Mouse (Mus musculus): ENCODE measurements around the gene Zp2. TPM values are rescaled to one million over a fixed set of nuclear protein-coding genes. Genes with fewer than 3 reads are reported as not detected.

The Zp2 gene
- polyA plus RNA-seq, 1 experiment: 0.08 TPM

DNA sequence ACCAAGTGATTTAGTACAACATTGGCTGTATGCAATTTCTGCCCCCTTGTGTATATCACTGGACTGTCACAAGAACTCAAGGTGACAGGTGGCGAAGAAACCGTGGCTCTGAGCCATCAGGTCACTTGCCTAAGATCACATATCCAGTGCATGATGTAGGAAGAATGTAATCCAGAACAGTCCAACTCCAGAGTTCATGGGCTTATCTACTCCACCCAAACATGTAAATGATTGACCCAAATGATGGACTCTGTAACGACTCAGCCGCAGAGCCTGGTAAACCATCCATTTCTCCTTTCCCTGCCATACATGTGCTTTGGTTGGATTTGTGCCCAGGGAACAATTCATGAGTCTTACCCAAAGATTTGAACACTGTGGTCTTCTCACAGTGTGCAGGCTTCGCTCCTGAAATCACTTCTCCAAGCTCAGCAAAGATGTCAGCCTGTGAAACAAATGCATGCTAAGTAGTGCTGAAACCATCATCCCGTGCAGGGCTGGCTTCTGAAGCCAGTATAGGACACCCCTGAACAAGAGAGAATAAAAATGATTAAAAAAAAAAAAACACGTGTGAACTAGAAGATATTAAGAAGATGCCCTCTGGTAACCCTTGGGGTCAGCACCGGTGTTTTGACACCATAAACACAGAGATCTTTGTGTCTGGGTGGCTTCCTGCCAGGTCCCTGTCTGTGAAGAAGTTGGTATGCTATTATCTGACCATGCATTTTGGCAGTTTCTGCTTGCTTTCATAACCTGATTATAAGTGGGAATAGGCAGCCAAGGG, 44.5 kb upstream of the Zp2 start:
- Histone ChIP-seq H3K4me3 (no peak overlapping the region), H3K4me2 (ENCODE audit: low read depth) (no peak overlapping the region), H3ac (ENCODE audit: control insufficient read depth, insufficient read length) (no peak overlapping the region), H3K27me3 (ENCODE audit: control insufficient read depth, insufficient read depth, insufficient read length) (no peaks in the 10 kb centered on the region), H3K79me2 (ENCODE audit: control insufficient read depth, insufficient read depth) (no peaks in the 10 kb centered on the region), H3K36me3 (ENCODE audit: control insufficient read depth, insufficient read depth) (no peaks in the 10 kb centered on the region)
- TF ChIP-seq REST (IDR thresholded peaks at IDR 0.05; ENCODE audit: insufficient read depth, insufficient read length): no peak
- no peak for TF ChIP-seq POLR2A (IDR thresholded peaks at IDR 0.05; ENCODE audit: insufficient read length, low read depth)
- no peak for TF ChIP-seq E2F4 (IDR thresholded peaks at IDR 0.05; ENCODE audit: insufficient read depth)
- no peak for TF ChIP-seq TCF3 (IDR thresholded peaks at IDR 0.05; ENCODE audit: insufficient read length, low read depth)
- no peak for TF ChIP-seq CEBPB (IDR thresholded peaks at IDR 0.05; ENCODE audit: insufficient read depth, poor library complexity, severe bottlenecking)
- TF ChIP-seq USF1 (IDR thresholded peaks at IDR 0.05; ENCODE audit: low read depth): no peak
- no peak for TF ChIP-seq MYOD1 (IDR thresholded peaks at IDR 0.05; ENCODE audit: control insufficient read depth in 1 of 3, insufficient read length in 2 of 3, low read depth in 2 of 3)
- TF ChIP-seq POLR2AphosphoS2 (IDR thresholded peaks at IDR 0.05; ENCODE audit: insufficient read length, low read depth): no peak
- TF ChIP-seq MAX (IDR thresholded peaks at IDR 0.05; ENCODE audit: low read depth): no peak
- no peak for TF ChIP-seq MYOG (IDR thresholded peaks at IDR 0.05; ENCODE audit: control insufficient read depth in 1 of 3, insufficient read depth in 1 of 3, insufficient read length in 2 of 3, low read depth in 2 of 3)
- TF ChIP-seq TCF12 (IDR thresholded peaks at IDR 0.05; ENCODE audit: insufficient read depth, poor library complexity, severe bottlenecking): no peak
- no peak for TF ChIP-seq SRF (IDR thresholded peaks at IDR 0.05; ENCODE audit: control insufficient read depth, insufficient read length, low read depth)

DNA sequence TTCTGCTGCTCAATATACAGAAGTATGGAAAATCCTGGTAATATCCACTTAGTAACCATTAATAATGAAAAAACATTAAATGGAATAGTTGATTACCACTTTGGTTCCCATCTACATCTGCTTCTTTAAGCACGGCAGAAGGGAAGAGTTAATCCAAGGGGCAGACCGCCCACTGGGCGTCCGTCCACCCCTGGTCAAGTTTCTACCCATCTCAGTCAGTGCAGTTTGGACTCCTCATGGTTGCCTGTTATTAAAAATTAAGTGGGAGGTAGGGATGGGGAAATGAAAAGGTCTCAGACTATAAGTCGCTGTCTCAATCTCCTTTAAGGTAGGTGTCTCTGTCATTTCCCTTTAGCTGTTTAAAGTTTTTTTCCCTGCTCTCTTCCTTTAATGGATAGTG, 43.9 kb upstream of the Zp2 start:
- no peak overlapping the region for H3ac ChIP-seq (ENCODE audit: control insufficient read depth, insufficient read length)
- H3K79me2 ChIP-seq (ENCODE audit: control insufficient read depth, insufficient read depth): no peaks in the 10 kb centered on the region
- TF ChIP-seq REST (IDR thresholded peaks at IDR 0.05; ENCODE audit: insufficient read depth, insufficient read length) (no peak), MAX (IDR thresholded peaks at IDR 0.05; ENCODE audit: low read depth) (no peak), USF1 (IDR thresholded peaks at IDR 0.05; ENCODE audit: low read depth) (no peak)

DNA sequence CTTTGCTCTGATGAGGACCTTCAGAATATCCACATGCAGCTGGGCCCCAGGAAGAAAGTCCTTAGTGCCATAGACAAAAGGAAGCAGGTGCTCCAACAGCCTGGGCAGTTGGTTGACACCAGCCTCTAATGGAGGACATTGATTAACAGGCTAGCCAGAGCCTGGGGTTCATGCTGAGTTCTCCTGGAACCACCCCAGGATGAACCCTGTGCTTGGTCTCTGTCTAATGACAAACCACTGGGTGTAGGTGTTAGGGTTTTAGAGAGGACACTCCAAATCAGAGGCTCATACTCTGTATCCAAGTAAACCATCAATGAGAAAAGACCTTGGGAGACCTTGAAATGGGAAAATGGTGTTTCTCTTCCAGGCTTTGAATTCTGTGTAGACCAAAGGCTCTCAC, 37.8 kb upstream of the Zp2 start:
- Histone ChIP-seq H3K4me2 (ENCODE audit: low read depth) (no peak overlapping the region), H3K79me2 (ENCODE audit: control insufficient read depth, insufficient read depth) (no peaks in the 10 kb centered on the region), H3ac (ENCODE audit: control insufficient read depth, insufficient read length) (no peak overlapping the region), H3K36me3 (ENCODE audit: control insufficient read depth, insufficient read depth) (no peaks in the 10 kb centered on the region), H3K27me3 (ENCODE audit: control insufficient read depth, insufficient read depth, insufficient read length) (no peaks in the 10 kb centered on the region), H3K4me3 (no peak overlapping the region)
- no peak for TF ChIP-seq SRF (IDR thresholded peaks at IDR 0.05; ENCODE audit: control insufficient read depth, insufficient read length, low read depth)

More for the DNA sequence above, 43.9 kb upstream of the Zp2 start:
- Histone ChIP-seq H3K4me3 (no peak overlapping the region), H3K27me3 (ENCODE audit: control insufficient read depth, insufficient read depth, insufficient read length) (no peaks in the 10 kb centered on the region), H3K4me2 (ENCODE audit: low read depth) (no peak overlapping the region), H3K36me3 (ENCODE audit: control insufficient read depth, insufficient read depth) (no peaks in the 10 kb centered on the region)

DNA sequence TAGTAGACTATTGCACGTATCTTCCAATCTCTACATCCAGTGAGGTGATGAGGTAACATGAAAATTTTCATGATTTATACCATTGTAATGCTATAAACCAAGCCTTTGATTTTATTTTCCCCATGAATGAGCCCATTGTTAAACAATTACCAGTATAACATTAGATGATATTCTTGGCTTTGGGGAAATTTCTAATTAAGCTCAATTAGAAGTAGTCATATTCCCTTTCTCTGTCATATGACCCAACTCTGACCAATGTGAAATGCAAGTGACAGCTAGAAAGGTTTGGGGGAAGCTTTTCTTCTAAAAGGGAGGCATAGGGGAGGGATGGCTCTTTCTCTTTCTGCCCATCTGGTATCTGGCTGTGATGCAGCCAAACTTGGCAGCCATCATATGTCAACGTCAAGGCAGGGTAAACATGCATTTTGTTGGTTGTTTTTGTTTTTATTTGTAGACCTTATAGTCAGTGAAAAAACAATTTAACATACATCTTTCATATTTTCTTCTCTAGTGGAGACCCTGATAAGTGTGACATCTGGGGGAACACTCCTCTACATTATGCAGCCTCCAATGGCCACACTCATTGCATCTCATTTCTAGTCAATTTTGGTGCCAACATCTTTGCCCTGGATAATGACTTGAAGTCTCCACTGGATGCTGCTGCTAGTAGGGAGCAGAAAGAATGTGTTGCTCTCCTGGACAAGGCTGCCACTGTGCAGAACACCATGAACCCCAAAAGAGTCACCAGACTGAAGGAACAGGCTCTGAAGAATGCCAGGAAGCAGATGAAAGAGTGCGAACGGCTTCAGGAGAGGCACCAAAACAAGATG, 36.5 kb upstream of the Zp2 start:
- Histone ChIP-seq H3K79me2 (ENCODE audit: control insufficient read depth, insufficient read depth) (no peaks in the 10 kb centered on the region), H3K4me3 (no peak overlapping the region), H3K27me3 (ENCODE audit: control insufficient read depth, insufficient read depth, insufficient read length) (no peaks in the 10 kb centered on the region), H3ac (ENCODE audit: control insufficient read depth, insufficient read length) (no peak overlapping the region), H3K36me3 (ENCODE audit: control insufficient read depth, insufficient read depth) (no peaks in the 10 kb centered on the region), H3K4me2 (ENCODE audit: low read depth) (no peak overlapping the region)
- TF ChIP-seq TCF3 (IDR thresholded peaks at IDR 0.05; ENCODE audit: insufficient read length, low read depth) (no peak), E2F4 (IDR thresholded peaks at IDR 0.05; ENCODE audit: insufficient read depth) (no peak), USF1 (IDR thresholded peaks at IDR 0.05; ENCODE audit: low read depth) (no peak), MAX (IDR thresholded peaks at IDR 0.05; ENCODE audit: low read depth) (no peak), POLR2AphosphoS2 (IDR thresholded peaks at IDR 0.05; ENCODE audit: insufficient read length, low read depth) (no peak), CEBPB (IDR thresholded peaks at IDR 0.05; ENCODE audit: insufficient read depth, poor library complexity, severe bottlenecking) (no peak), POLR2A (IDR thresholded peaks at IDR 0.05; ENCODE audit: insufficient read length, low read depth) (no peak), SRF (IDR thresholded peaks at IDR 0.05; ENCODE audit: control insufficient read depth, insufficient read length, low read depth) (no peak), REST (IDR thresholded peaks at IDR 0.05; ENCODE audit: insufficient read depth, insufficient read length) (no peak), TCF12 (IDR thresholded peaks at IDR 0.05; ENCODE audit: insufficient read depth, poor library complexity, severe bottlenecking) (no peak), MYOG (IDR thresholded peaks at IDR 0.05; ENCODE audit: control insufficient read depth in 1 of 3, insufficient read depth in 1 of 3, insufficient read length in 2 of 3, low read depth in 2 of 3) (no peak), MYOD1 (IDR thresholded peaks at IDR 0.05; ENCODE audit: control insufficient read depth in 1 of 3, insufficient read length in 2 of 3, low read depth in 2 of 3) (no peak)

DNA sequence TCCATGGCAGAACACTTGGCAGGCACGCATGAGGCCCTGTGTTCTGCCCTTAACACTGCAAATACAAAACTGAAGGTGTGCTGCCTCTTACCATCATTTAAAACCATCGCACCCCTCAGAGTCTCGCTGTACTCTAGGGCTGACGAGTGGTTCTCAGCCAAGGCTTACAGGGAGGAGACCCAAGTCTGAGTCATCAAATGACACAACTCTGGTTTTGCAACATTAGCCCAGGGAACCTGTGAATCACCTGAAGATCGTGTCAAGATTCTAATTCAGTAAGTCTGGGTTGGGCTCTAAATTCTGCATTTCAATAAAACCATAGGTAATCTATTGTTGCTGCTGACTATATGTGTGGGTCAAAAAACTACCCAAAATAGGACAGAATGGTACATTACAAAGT, 35.5 kb upstream of the Zp2 start:
- no peak overlapping the region for H3ac ChIP-seq (ENCODE audit: control insufficient read depth, insufficient read length)
- H3K4me3 ChIP-seq: no peak overlapping the region
- no peaks in the 10 kb centered on the region for H3K79me2 ChIP-seq (ENCODE audit: control insufficient read depth, insufficient read depth)
- no peak for TF ChIP-seq POLR2A (IDR thresholded peaks at IDR 0.05; ENCODE audit: insufficient read length, low read depth)
- no peak for TF ChIP-seq REST (IDR thresholded peaks at IDR 0.05; ENCODE audit: insufficient read depth, insufficient read length)
- TF ChIP-seq POLR2AphosphoS2 (IDR thresholded peaks at IDR 0.05; ENCODE audit: insufficient read length, low read depth): no peak
- TF ChIP-seq CEBPB (IDR thresholded peaks at IDR 0.05; ENCODE audit: insufficient read depth, poor library complexity, severe bottlenecking): no peak
- no peak for TF ChIP-seq MYOD1 (IDR thresholded peaks at IDR 0.05; ENCODE audit: control insufficient read depth in 1 of 3, insufficient read length in 2 of 3, low read depth in 2 of 3)
- TF ChIP-seq E2F4 (IDR thresholded peaks at IDR 0.05; ENCODE audit: insufficient read depth): no peak
- TF ChIP-seq MAX (IDR thresholded peaks at IDR 0.05; ENCODE audit: low read depth): no peak
- TF ChIP-seq USF1 (IDR thresholded peaks at IDR 0.05; ENCODE audit: low read depth): no peak
- TF ChIP-seq TCF12 (IDR thresholded peaks at IDR 0.05; ENCODE audit: insufficient read depth, poor library complexity, severe bottlenecking): no peak
- TF ChIP-seq SRF (IDR thresholded peaks at IDR 0.05; ENCODE audit: control insufficient read depth, insufficient read length, low read depth): no peak
- no peak for TF ChIP-seq TCF3 (IDR thresholded peaks at IDR 0.05; ENCODE audit: insufficient read length, low read depth)
- TF ChIP-seq MYOG (IDR thresholded peaks at IDR 0.05; ENCODE audit: control insufficient read depth in 1 of 3, insufficient read depth in 1 of 3, insufficient read length in 2 of 3, low read depth in 2 of 3): no peak
- no peaks in the 10 kb centered on the region for H3K36me3 ChIP-seq (ENCODE audit: control insufficient read depth, insufficient read depth)
- no peaks in the 10 kb centered on the region for H3K27me3 ChIP-seq (ENCODE audit: control insufficient read depth, insufficient read depth, insufficient read length)
- no peak overlapping the region for H3K4me2 ChIP-seq (ENCODE audit: low read depth)

Measured in myocyte (in vitro differentiated cells).